Mouse (Mus musculus) stomach, postnatal 0 days (tissue): ENCODE data around the gene Ggn. TPM values are rescaled to one million over a fixed set of nuclear protein-coding genes. Genes with fewer than 3 reads are reported as not detected.

Experiments used
- ATAC-seq: fragments of 200-750 bp; cut with Nextera tagmentation; 2 replicates; pipeline ENCODE4 v1.8.0; 2017; ENCODE audit not compliant: low FRiP score, low TSS enrichment
- DNase-seq: peaks from one replicate; pipeline ENCODE4 v3.0.0-alpha.2; 2016; ENCODE audit warnings: low spot score
- H3K27ac ChIP-seq: fragments of 300-500 bp; sonication (generic); replicated peaks from 2 replicates; pipeline ENCODE4 v1.5.1; 2014; ENCODE audit warnings: mild to moderate bottlenecking, control low read depth
- H3K27me3 ChIP-seq: fragments of 300-500 bp; sonication (generic); 2 replicates; pipeline ENCODE4 v1.6.1; 2014; ENCODE audit warnings: low read length; ENCODE audit not compliant: control insufficient read depth, insufficient read depth
- H3K36me3 ChIP-seq: fragments of 300-500 bp; sonication (generic); 2 replicates; pipeline ENCODE4 v1.6.1; 2014; ENCODE audit warnings: low read length, mixed read lengths; ENCODE audit not compliant: control insufficient read depth, insufficient read depth
- H3K4me1 ChIP-seq: fragments of 300-500 bp; sonication (generic); replicated peaks from 2 replicates; pipeline ENCODE4 v1.6.1; 2014; ENCODE audit warnings: antibody characterized with exemption; ENCODE audit not compliant: control insufficient read depth, insufficient read depth
- H3K4me2 ChIP-seq: fragments of 300-500 bp; sonication (generic); replicated peaks from 2 replicates; pipeline ENCODE4 v1.6.1; 2014; ENCODE audit warnings: low read depth, mild to moderate bottlenecking, control low read depth, moderate library complexity
- H3K4me3 ChIP-seq: fragments of 300-500 bp; sonication (generic); 2 replicates; pipeline ENCODE4 v1.5.1; 2014; ENCODE audit warnings: low read depth, low read length, control low read depth
- H3K9ac ChIP-seq: fragments of 300-500 bp; sonication (generic); 2 replicates; pipeline ENCODE4 v1.6.1; 2014; ENCODE audit warnings: mild to moderate bottlenecking, low read length, control low read depth, mixed read lengths
- H3K9me3 ChIP-seq: fragments of 300-500 bp; sonication (generic); 2 replicates; pipeline ENCODE4 v1.6.1; 2016; ENCODE audit warnings: low read length; ENCODE audit not compliant: control insufficient read depth
- CTCF ChIP-seq: IDR thresholded peaks from 2 replicates; pipeline ENCODE4 v1.5.1; 2016; ENCODE audit warnings: antibody characterized with exemption, low read depth, mild to moderate bottlenecking, moderate library complexity
- EP300 ChIP-seq: optimal IDR thresholded peaks from 2 replicates; pipeline ENCODE3; 2016; ENCODE audit warnings: antibody characterized with exemption
- WGBS: fragments of 180-500 bp; shearing (Covaris S2); extraction: QIAGEN DNeasy Blood & Tissue Kit; methylation state at CpG from one replicate; pipeline ENCODE4 v1.1.7; 2014; 5-methylcytosine and 5-hydroxymethylcytosine counted together
- polyA plus RNA-seq: library from polyadenylated mRNA; unstranded; fragments of >200 nt; fragmentation: Nextera tagmentation; extraction: Ambion mirVana; gene quantifications from 2 replicates; pipeline ENCODE4 v1.2.1, GENCODE M21; 2015

The Ggn gene
- polyA plus RNA-seq, 1 experiment from 2014 or later: 0.29 TPM

DNA sequence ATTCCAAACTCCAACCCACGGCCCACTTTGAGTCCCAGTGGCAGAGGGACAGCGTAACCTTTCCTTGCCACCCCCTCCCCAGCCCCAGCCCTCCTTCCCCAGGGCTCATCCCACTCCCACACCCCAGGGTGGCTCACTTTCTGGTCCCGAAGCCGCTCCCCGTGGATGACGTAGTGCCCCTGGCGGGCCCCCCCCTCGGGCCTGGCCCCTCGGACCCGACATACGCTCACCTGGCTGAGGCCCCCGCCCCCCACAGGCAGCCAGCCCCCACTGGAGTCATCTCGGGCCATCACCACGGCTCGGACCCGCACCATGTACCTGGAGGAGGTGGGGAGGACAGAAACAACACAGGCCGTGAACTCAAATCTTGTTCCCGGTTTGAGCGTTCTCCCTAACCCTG is 2.4 kb upstream of the Ggn start:
- Histone ChIP-seq H3K36me3 (no peaks in the 10 kb centered on the region; the same call in 1 of the 2 replicates), H3K4me3 (no peak overlapping the region), H3K4me1 (peaks cover 6% of the 10 kb centered on the region; the same call in 1 of the 2 replicates), H3K9ac (no peak overlapping the region), H3K4me2 (no peak overlapping the region), H3K9me3 (no peaks in the 10 kb centered on the region), H3K27me3 (no peaks in the 10 kb centered on the region), H3K27ac (no peak overlapping the region)
- TF ChIP-seq EP300 (no peak), CTCF (no peak)
- no peak for ATAC-seq
- 33% methylated on average over 18 of the region's 19 CpGs for WGBS
- no peak for DNase-seq

- DNase-seq (no peak), ATAC-seq (no peak)
- WGBS: 19% methylated on average over 10 of the region's 10 CpGs
- H3K4me3 ChIP-seq: peak overlapping the region; percentile 54; the same call in 1 of the 2 replicates
- TF ChIP-seq EP300 (no peak), CTCF (no peak)
- no peaks in the 10 kb centered on the region for H3K9me3 ChIP-seq
- H3K9ac ChIP-seq: no peak overlapping the region
- H3K4me1 ChIP-seq: peaks cover 6% of the 10 kb centered on the region; the same call in 1 of the 2 replicates
- H3K27me3 ChIP-seq: no peaks in the 10 kb centered on the region
- peak overlapping the region; percentile 72; the same call in 1 of the 2 replicates for H3K4me2 ChIP-seq
- no peaks in the 10 kb centered on the region; the same call in 1 of the 2 replicates for H3K36me3 ChIP-seq
- H3K27ac ChIP-seq: no peak overlapping the region
These were observed 1.8 kb upstream of the Ggn start for GRCm38 (mm10) chr7:29168121-29168695.

DNA sequence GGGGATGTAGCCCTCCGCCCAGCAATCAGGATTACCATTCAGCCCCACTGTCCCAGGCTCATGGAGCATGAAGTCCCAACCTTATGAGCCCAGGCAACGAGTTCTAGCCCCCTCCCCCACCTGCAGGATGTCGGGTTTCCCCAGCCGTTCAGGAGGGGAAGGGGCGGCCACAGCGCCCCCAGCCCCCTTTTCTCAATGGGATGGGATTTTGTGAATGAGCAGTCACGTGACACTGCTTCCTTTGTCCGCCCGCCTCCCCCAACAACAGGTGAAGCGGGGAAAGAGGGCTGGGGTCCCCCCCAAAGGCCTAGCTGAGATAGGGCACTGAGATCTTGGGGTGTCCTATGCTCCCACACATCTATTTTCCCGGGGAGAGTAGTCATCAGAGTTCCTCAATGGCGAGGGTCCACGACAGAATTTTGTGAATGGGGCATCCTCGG is 1.2 kb upstream of the Ggn start:
- WGBS: 1% methylated on average over 14 of the region's 14 CpGs
- Histone ChIP-seq H3K36me3 (peaks cover 3% of the 10 kb centered on the region), H3K27ac (no peak overlapping the region), H3K4me2 (peak overlapping the region; percentile 72), H3K4me1 (peaks cover 6% of the 10 kb centered on the region; the same call in 1 of the 2 replicates), H3K27me3 (no peaks in the 10 kb centered on the region), H3K4me3 (peak overlapping the region; percentile 54), H3K9ac (peak overlapping the region; percentile 52), H3K9me3 (no peaks in the 10 kb centered on the region)
- no peak for ATAC-seq
- no peak for TF ChIP-seq EP300
- no peak for TF ChIP-seq CTCF
- no peak for DNase-seq

DNA sequence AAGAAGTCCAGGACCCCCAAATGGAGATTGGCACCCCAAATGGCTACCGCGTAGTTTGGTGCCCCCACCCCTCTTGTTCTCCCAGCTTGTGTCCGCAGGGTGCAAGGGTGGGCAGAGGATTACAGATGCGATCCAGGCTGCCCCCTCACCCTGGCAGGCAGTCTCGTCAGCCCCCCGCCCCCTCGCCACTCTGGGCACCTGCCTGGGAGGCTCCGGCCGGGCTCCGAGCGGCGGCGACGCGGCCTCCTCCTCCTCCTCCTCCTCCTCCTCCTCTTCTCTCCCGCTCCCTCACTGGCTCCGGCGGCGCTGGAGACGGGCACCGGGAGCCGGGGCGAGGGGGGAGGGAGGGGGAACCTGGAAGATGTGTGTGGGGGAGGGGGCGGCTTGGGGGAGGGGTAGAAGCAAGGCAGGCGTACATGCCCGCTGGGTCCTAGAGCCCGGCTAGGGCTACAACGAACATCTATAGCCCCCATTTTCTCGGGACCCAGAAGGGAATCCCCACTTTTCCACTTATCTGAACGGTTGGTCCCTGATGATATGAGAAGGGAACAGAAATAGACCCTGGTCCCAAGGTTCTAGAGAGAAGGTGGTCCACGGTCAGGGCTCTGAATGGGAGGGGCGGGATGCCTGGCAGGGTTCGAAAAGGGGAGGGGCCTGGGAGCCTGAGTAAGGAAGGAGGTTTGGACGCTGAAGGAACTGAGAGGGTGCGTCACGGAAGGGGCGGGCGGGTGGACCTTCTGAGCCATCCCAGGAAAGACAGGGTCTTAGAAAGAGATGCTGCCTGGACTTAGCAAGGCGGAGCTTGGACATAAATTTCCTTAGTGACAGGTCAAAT is 562 bp upstream of the Ggn start:
- H3K4me3 ChIP-seq: peak overlapping the region; percentile 54
- WGBS: under 1% methylated on average over 24 of the region's 39 CpGs
- no peaks in the 10 kb centered on the region for H3K9me3 ChIP-seq
- H3K4me2 ChIP-seq: peak overlapping the region; percentile 72
- H3K27ac ChIP-seq: peak overlapping the region; percentile 79; the same call in 1 of the 2 replicates
- peaks cover 5% of the 10 kb centered on the region for H3K36me3 ChIP-seq
- no peaks in the 10 kb centered on the region for H3K27me3 ChIP-seq
- H3K9ac ChIP-seq: peak overlapping the region; percentile 52
- DNase-seq (peak; percentile 72), ATAC-seq (peak; percentile 76)
- peaks cover 6% of the 10 kb centered on the region; the same call in 1 of the 2 replicates for H3K4me1 ChIP-seq
- TF ChIP-seq CTCF: no peak
- no peak for TF ChIP-seq EP300

GRCm38 (mm10) chr7:29170755-29171561 is 948 bp downstream of the Ggn start:
- TF ChIP-seq EP300 (no peak), CTCF (no peak)
- peak overlapping the region; percentile 72 for H3K4me2 ChIP-seq
- 1% methylated on average over 42 of the region's 43 CpGs for WGBS
- no peak overlapping the region for H3K27ac ChIP-seq
- H3K4me1 ChIP-seq: peaks cover 6% of the 10 kb centered on the region; the same call in 1 of the 2 replicates
- peak overlapping the region; percentile 55 for H3K9ac ChIP-seq
- no peaks in the 10 kb centered on the region for H3K9me3 ChIP-seq
- ATAC-seq: no peak
- peak overlapping the region; percentile 54 for H3K4me3 ChIP-seq
- H3K36me3 ChIP-seq: peaks cover 19% of the 10 kb centered on the region
- DNase-seq: peak; percentile 26
- no peaks in the 10 kb centered on the region for H3K27me3 ChIP-seq
